Mouse (Mus musculus): ENCODE data around the gene Car5b. TPM values are rescaled to one million over a fixed set of nuclear protein-coding genes. Genes with fewer than 3 reads are reported as not detected.

Gene Car5b
- 2.3 and 2.4 TPM in 2 replicates for polyA plus RNA-seq (2015; fragmentation: Nextera tagmentation; extraction: Ambion mirVana)

DNA sequence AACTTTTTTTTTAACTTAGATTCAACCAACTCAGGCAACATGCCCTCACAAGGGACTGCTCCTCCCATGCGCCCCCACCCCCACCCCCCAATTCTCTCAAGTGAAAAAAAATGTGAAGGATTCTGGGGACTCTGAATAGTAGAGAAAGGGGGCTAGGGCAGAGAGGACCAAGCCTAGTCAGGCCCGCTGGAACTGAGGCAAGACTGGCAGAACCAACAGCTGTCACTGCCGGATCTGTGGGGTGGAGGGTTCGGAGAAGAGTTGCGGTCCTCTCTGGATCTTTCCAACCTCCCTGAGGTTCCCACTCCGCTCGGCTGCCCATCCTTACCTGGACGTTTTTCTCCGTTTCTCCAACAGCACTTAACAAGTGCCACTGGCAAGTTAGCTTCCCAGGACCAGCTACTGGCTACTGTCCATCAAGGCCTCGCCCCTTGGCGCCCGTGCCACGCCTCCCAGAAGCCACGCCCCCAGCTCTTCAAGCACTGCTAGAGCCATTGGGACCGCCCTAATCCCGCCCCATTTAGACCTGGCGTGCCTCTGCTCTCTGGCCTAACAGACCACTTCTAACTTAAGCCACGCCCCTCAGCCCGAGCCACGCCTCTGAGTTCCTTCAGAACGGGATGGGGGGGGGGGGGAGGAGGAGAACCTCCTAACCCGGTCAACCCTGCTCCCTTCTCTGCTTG, at the start of gene Car5b:
Car5b (minus strand) TSS at position 391 of the 683 bp plus-strand sequence.
- peak; percentile 100 for ATAC-seq (ENCODE audit: low FRiP score, low TSS enrichment)
- Histone ChIP-seq H3K4me1 (ENCODE audit: insufficient read depth, low read length) (no peaks in the 10 kb centered on the region), H3K4me3 (ENCODE audit: low read length) (peak within 1 kb of the TSS; percentile 43), H3K36me3 (ENCODE audit: insufficient read depth, low read length) (no peaks in the 10 kb centered on the region), H3K4me2 (replicated peaks; ENCODE audit: low read depth, low read length) (peak within 1 kb of the TSS; percentile 52), H3K9me3 (ENCODE audit: low read length) (no peaks in the 10 kb centered on the region), H3K27me3 (ENCODE audit: insufficient read depth, low read length) (peaks cover 14% of the 10 kb centered on the region; the same call in 1 of the 2 replicates), H3K9ac (replicated peaks; ENCODE audit: low read length) (peak within 1 kb of the TSS; percentile 38; the same call in 1 of the 2 replicates), H3K27ac (ENCODE audit: low read length) (no peak within 1 kb of the TSS)
- 20% methylated on average over 22 of the region's 22 CpGs for WGBS

GRCm38 (mm10) chrX:164076040-164076775, 48.4 kb upstream of the Car5b start, which contains the start of gene Siah1b:
Gene Siah1b, minus strand, starts transcription at chrX:164076493.
- H3K9ac ChIP-seq (replicated peaks; ENCODE audit: low read length): peak within 1 kb of the TSS; percentile 71
- H3K4me2 ChIP-seq (replicated peaks; ENCODE audit: low read depth, low read length): peak within 1 kb of the TSS; percentile 66
- peak; percentile 98 for ATAC-seq (ENCODE audit: low FRiP score, low TSS enrichment)
- H3K4me3 ChIP-seq (ENCODE audit: low read length): peak within 1 kb of the TSS; percentile 64
- H3K9me3 ChIP-seq (ENCODE audit: low read length): no peaks in the 10 kb centered on the region
- peaks cover 4% of the 10 kb centered on the region; the same call in 1 of the 2 replicates for H3K27me3 ChIP-seq (ENCODE audit: insufficient read depth, low read length)
- peaks cover 4% of the 10 kb centered on the region; the same call in 1 of the 2 replicates for H3K4me1 ChIP-seq (ENCODE audit: insufficient read depth, low read length)
- 24% methylated on average over 46 of the region's 54 CpGs for WGBS
- 0 out of 2 replicates have a peak, but pooled peaks cover 3% of the 10 kb centered on the region for H3K36me3 ChIP-seq (ENCODE audit: insufficient read depth, low read length)
- H3K27ac ChIP-seq (ENCODE audit: low read length): peak within 1 kb of the TSS; percentile 86

DNA sequence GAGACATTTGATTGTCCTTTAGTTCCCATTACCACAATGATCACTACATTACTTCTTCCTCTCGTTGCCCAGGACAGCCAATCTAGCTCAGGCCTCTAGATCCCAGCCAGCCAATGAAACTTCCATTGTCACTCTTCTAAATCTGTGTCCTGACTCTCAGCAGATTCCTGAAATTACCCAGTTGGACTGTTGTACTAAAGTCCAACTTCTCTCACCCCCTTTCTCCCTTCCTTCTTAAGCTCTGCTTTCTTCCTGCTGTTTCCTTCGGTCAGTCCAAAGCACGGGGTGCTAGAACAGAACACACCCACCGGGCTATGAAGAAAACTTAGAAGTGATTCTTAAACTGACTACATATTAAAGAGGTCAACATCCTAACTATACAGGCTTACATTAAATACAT, 41.2 kb upstream of the Car5b start:
- WGBS: 82% methylated on average over 4 of the region's 4 CpGs
- Histone ChIP-seq H3K27ac (ENCODE audit: low read length) (no peak overlapping the region), H3K4me2 (replicated peaks; ENCODE audit: low read depth, low read length) (no peak overlapping the region), H3K4me3 (ENCODE audit: low read length) (no peak overlapping the region), H3K4me1 (ENCODE audit: insufficient read depth, low read length) (no peaks in the 10 kb centered on the region), H3K27me3 (ENCODE audit: insufficient read depth, low read length) (peaks cover 2% of the 10 kb centered on the region; the same call in 1 of the 2 replicates), H3K36me3 (ENCODE audit: insufficient read depth, low read length) (0 out of 2 replicates have a peak, but pooled peaks cover 3% of the 10 kb centered on the region), H3K9ac (replicated peaks; ENCODE audit: low read length) (no peak overlapping the region), H3K9me3 (ENCODE audit: low read length) (no peaks in the 10 kb centered on the region)
- ATAC-seq (ENCODE audit: low FRiP score, low TSS enrichment): no peak

GRCm38 (mm10) chrX:164066185-164066584, 38.4 kb upstream of the Car5b start:
- no peak overlapping the region for H3K4me2 ChIP-seq (replicated peaks; ENCODE audit: low read depth, low read length)
- ATAC-seq (ENCODE audit: low FRiP score, low TSS enrichment): peak; percentile 76; the same call in 1 of the 2 replicates
- H3K9me3 ChIP-seq (ENCODE audit: low read length): no peaks in the 10 kb centered on the region
- H3K27me3 ChIP-seq (ENCODE audit: insufficient read depth, low read length): peaks cover 2% of the 10 kb centered on the region; the same call in 1 of the 2 replicates
- no peak overlapping the region for H3K27ac ChIP-seq (ENCODE audit: low read length)
- H3K4me3 ChIP-seq (ENCODE audit: low read length): no peak overlapping the region
- 15% methylated on average over 2 of the region's 2 CpGs for WGBS
- H3K36me3 ChIP-seq (ENCODE audit: insufficient read depth, low read length): no peaks in the 10 kb centered on the region
- no peak overlapping the region for H3K9ac ChIP-seq (replicated peaks; ENCODE audit: low read length)
- no peaks in the 10 kb centered on the region for H3K4me1 ChIP-seq (ENCODE audit: insufficient read depth, low read length)

GRCm38 (mm10) chrX:164059070-164059469, 31.3 kb upstream of the Car5b start:
- Histone ChIP-seq H3K27ac (ENCODE audit: low read length) (no peak overlapping the region), H3K27me3 (ENCODE audit: insufficient read depth, low read length) (peaks cover 13% of the 10 kb centered on the region), H3K4me2 (replicated peaks; ENCODE audit: low read depth, low read length) (no peak overlapping the region), H3K4me1 (ENCODE audit: insufficient read depth, low read length) (no peaks in the 10 kb centered on the region), H3K4me3 (ENCODE audit: low read length) (no peak overlapping the region), H3K36me3 (ENCODE audit: insufficient read depth, low read length) (no peaks in the 10 kb centered on the region), H3K9ac (replicated peaks; ENCODE audit: low read length) (no peak overlapping the region), H3K9me3 (ENCODE audit: low read length) (no peaks in the 10 kb centered on the region)
- no peak for ATAC-seq (ENCODE audit: low FRiP score, low TSS enrichment)
- WGBS: 76% methylated on average over 4 of the region's 4 CpGs

DNA sequence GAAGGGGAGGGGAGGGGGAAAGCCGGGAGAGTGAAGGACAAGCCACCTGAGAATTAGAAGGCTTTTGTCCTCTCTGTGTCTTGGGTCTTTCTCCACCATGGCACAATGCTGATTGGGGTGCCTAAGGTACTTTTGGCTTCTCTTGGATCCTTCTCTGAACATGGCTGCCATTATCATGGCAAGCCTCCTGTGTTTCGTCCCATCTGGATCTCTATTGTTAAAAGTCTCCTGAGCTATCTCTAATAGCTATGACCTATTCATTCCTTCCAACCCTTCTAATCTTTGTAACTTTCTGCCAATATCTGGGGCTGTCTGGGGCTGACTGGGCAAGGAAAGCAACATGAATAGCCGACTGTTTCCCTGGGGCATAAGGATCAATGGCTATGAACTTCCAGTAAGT, 30.7 kb upstream of the Car5b start:
- whole genome bisulfite sequencing: 83% methylated on average over 3 of the region's 3 CpGs
- Histone ChIP-seq H3K4me3 (ENCODE audit: low read length) (no peak overlapping the region), H3K27ac (ENCODE audit: low read length) (no peak overlapping the region), H3K36me3 (ENCODE audit: insufficient read depth, low read length) (no peaks in the 10 kb centered on the region), H3K9ac (replicated peaks; ENCODE audit: low read length) (no peak overlapping the region), H3K9me3 (ENCODE audit: low read length) (no peaks in the 10 kb centered on the region), H3K4me1 (ENCODE audit: insufficient read depth, low read length) (no peaks in the 10 kb centered on the region), H3K27me3 (ENCODE audit: insufficient read depth, low read length) (peaks cover 13% of the 10 kb centered on the region), H3K4me2 (replicated peaks; ENCODE audit: low read depth, low read length) (no peak overlapping the region)
- no peak for ATAC-seq (ENCODE audit: low FRiP score, low TSS enrichment)

GRCm38 (mm10) chrX:164055726-164056125, 27.9 kb upstream of the Car5b start:
- no peak for ATAC-seq (ENCODE audit: low FRiP score, low TSS enrichment)

GRCm38 (mm10) chrX:164046736-164047135, 18.9 kb upstream of the Car5b start:
- 71% methylated on average over 2 of the region's 2 CpGs for WGBS
- Histone ChIP-seq H3K4me2 (replicated peaks; ENCODE audit: low read depth, low read length) (no peak overlapping the region), H3K4me3 (ENCODE audit: low read length) (no peak overlapping the region), H3K27ac (ENCODE audit: low read length) (no peak overlapping the region), H3K9me3 (ENCODE audit: low read length) (no peaks in the 10 kb centered on the region), H3K27me3 (ENCODE audit: insufficient read depth, low read length) (peaks cover 7% of the 10 kb centered on the region; the same call in 1 of the 2 replicates), H3K36me3 (ENCODE audit: insufficient read depth, low read length) (no peaks in the 10 kb centered on the region), H3K9ac (replicated peaks; ENCODE audit: low read length) (no peak overlapping the region), H3K4me1 (ENCODE audit: insufficient read depth, low read length) (no peaks in the 10 kb centered on the region)
- ATAC-seq (ENCODE audit: low FRiP score, low TSS enrichment): no peak

More at GRCm38 (mm10) chrX:164055726-164056125, 27.9 kb upstream of the Car5b start:
- no peak overlapping the region for H3K9ac ChIP-seq (replicated peaks; ENCODE audit: low read length)
- H3K27ac ChIP-seq (ENCODE audit: low read length): no peak overlapping the region
- no peaks in the 10 kb centered on the region for H3K36me3 ChIP-seq (ENCODE audit: insufficient read depth, low read length)
- H3K27me3 ChIP-seq (ENCODE audit: insufficient read depth, low read length): peaks cover 13% of the 10 kb centered on the region
- H3K4me1 ChIP-seq (ENCODE audit: insufficient read depth, low read length): no peaks in the 10 kb centered on the region
- no peak overlapping the region for H3K4me3 ChIP-seq (ENCODE audit: low read length)
- whole genome bisulfite sequencing: 77% methylated on average over 4 of the region's 4 CpGs
- H3K4me2 ChIP-seq (replicated peaks; ENCODE audit: low read depth, low read length): no peak overlapping the region
- no peaks in the 10 kb centered on the region for H3K9me3 ChIP-seq (ENCODE audit: low read length)

GRCm38 (mm10) chrX:164042069-164042468, 14.3 kb upstream of the Car5b start:
- no peak overlapping the region for H3K27ac ChIP-seq (ENCODE audit: low read length)
- H3K4me3 ChIP-seq (ENCODE audit: low read length): no peak overlapping the region
- no peaks in the 10 kb centered on the region for H3K4me1 ChIP-seq (ENCODE audit: insufficient read depth, low read length)
- H3K27me3 ChIP-seq (ENCODE audit: insufficient read depth, low read length): peaks cover 9% of the 10 kb centered on the region; the same call in 1 of the 2 replicates
- 0 out of 2 replicates have a peak, but pooled peaks cover 4% of the 10 kb centered on the region for H3K9me3 ChIP-seq (ENCODE audit: low read length)
- no peaks in the 10 kb centered on the region for H3K36me3 ChIP-seq (ENCODE audit: insufficient read depth, low read length)
- WGBS: 62% methylated on average over 13 of the region's 13 CpGs
- no peak for ATAC-seq (ENCODE audit: low FRiP score, low TSS enrichment)
- H3K9ac ChIP-seq (replicated peaks; ENCODE audit: low read length): no peak overlapping the region
- H3K4me2 ChIP-seq (replicated peaks; ENCODE audit: low read depth, low read length): no peak overlapping the region
